Mouse (Mus musculus) kidney, postnatal 25 days (tissue): ENCODE measurements around the gene Tac4.

Source experiments
- DNase-seq, 2 experiments: peaks; one replicate each; pipeline ENCODE4 v3.0.0; 2021; ENCODE audit warnings: mixed read lengths in 2 of 2

Gene Tac4

DNA sequence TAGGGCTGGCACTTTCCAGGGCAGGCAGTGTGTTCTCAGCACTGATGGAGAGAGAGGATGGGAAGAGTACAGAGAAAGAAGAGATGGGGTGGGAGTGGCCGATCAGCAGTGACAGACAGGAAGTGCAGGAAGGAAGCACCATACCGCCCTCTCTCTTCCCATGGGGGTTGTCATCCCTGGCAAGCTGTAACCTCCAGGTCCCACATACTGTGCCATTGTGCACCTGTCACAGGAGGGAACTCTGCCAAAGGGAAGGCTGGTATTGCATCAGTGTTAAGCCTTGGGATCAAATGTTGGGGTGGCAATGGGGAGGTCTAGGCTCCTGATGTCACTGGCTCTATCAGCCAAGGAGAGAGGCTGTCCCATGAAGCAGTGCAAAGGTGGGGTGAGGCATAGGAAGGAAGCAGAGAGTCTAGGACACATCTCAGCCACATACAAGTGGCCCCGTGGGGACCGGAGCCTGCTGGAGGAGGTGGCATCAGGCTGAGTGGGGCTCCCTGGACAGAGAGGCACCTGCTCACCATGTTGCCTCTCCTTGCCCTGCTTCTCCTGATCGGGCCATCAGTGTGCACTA is at the start of gene Tac4:
Tac4 (plus strand) TSS at position 352 of the 574 bp plus-strand sequence.
- no peak for DNase-seq

DNA sequence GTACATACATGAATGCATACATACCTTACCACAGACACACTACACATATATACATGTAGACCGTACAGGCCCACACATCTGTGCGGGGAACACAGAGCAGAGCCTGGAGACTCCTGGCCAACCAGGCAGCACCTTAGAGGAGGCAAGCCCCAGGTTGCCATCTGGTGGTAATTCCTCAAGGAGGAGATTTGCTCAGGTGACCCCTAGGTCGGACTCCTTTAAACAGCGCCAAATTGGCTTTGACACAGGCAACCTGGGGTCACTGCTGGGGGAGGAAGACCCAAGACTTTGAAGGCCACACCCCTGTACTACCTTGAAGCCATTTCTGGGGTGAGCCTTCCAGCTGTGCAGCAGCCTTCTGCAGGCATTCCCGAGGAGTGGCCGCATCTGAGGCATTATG is 47.7 kb upstream of the Tac4 start:
- no peak for DNase-seq

- DNase-seq, result no peak
Observed at GRCm38 (mm10) chr11:95214305-95214704, 47.0 kb upstream of the Tac4 start.

DNA sequence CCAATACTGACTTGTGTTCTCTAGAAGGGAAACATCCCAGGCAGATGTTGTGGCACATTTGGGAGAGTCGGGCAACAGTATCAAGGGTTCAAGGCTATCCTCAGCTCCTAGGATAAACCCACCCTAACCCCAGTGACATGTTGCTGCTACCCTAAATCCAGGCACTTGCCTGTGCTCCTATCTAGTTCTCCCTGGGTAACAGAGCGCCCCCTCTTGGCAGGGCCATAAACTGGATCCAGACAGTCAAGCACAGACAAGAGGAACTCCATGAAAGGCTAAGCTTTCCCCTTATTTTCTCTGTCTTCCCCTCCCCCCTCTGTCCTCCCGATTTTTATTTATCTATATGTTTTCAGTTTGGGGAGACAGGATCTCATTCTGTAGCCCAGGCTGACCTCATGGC is 45.1 kb upstream of the Tac4 start:
- no peak for DNase-seq

- no peak for DNase-seq
Observed at GRCm38 (mm10) chr11:95219111-95219510, 42.2 kb upstream of the Tac4 start.

DNA sequence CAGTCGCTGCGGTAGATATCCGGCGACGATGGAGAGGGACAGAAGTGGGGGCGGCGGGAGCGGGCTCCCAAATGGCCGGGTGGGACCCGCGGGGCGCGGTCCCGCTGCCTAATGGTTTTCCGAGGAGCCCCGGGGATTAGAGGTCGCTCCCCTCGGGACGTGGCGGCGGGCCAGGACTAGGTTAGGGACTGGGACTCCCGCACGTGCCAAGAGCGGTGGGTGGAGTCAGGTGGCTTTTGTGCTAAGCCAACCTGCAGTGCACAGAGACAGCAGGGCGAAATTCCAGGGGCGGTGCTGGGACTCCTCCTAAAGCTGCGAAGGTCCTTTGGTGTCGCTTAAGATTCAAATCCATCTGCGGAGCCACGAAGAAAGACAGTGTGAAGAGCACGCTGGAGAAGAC is 37.9 kb upstream of the Tac4 start:
- DNase-seq, result peak; percentile 70 to 78

GRCm38 (mm10) chr11:95224124-95224893 is 37.0 kb upstream of the Tac4 start:
- no peak for DNase-seq

DNA sequence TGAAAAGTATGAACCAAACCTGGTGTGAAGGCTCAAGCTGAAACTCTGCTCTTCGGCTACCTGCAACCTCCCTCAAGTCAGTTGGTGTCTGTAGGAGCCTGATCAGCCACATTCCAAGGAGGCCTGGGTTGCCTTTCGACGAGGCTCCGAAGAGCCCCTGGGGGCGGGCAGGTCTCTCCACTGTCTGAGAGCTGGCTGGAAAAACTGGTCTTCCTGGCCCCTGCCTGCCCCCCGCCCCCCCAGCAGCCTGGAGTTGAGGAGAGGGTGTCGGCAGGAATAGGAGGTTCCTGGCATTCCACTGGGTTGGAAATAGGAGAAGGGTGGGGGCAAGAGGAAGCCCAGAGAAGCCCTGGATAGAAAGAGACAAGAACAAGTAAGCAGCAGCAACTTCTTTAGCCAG is 35.9 kb upstream of the Tac4 start:
- DNase-seq, result no peak

GRCm38 (mm10) chr11:95227467-95227866 is 33.9 kb upstream of the Tac4 start:
- DNase-seq, result no peak

DNA sequence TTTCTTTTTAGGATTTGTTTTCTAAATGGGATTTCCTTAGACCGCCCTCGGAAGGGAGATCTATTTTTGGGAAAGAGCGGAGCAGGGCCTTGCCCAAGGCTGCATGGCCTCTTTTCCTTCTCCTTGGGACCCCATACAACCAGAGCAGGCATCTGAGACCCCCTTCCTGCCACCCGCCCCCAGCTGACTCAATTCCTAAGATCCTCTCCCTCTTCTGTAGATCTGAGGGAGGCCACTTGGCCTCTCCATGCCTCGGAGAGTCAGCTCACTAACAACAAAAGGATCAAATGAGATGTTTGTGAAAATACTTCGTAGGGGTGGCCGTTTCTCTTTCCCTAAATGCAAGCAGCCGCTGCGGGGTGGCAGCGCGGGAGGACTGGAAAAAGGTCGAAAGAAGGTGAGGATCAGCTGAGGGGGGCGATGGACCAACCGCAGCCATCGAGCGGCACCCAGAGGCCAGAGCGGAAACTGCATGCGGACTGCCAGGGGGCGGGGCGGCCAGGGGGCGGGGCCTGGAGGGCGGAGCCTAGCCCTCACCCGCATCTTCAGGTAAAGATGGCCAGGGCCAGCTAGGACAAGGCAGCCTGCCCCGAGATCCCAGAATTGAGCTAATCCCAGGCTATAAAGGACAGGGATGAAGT is 29.5 kb upstream of the Tac4 start:
- peak; percentile 74 to 75 for DNase-seq

GRCm38 (mm10) chr11:95232329-95232696 is 29.0 kb upstream of the Tac4 start:
- no peak for DNase-seq

DNA sequence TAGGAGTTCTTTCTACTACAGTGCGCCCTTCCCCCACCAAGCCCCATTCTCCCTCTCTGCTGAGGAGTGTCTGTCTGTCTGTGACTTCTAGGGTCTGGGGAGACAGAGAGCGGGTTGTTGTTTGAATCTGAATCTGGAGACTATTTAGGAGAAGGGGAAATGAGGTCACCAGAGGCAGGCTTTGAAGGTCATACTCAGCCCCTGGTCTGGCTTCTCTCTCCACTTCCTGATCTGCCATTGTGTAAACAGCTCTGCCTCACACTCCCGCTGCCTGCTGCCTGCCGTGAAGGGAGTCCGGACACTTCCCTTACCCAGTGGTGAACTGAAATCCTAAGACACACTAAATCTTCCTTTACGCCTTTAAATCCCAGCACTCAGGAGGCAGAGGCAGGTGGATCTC is 22.9 kb upstream of the Tac4 start:
- DNase-seq, result no peak

DNA sequence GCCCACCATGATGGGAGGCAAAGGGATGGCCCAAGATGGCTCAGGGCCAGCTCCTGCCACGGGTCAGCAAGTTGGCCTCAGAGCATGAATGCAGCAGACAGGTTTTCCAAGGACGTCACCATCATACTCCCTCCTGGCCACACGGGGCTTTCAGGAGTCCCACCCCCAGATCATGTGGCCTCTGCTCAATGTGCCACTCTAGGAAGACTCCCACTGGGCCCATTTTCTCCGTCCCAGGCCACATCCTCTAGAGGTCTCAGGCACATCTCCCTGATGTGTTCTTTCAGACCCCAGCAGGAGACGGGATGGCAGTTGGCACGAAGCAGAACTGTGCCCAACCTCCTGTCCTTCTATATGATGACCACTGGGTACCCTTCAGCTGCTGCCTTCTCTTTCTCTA is 18.7 kb upstream of the Tac4 start:
- DNase-seq, result no peak

- DNase-seq, result no peak
Observed at GRCm38 (mm10) chr11:95245456-95245855, 15.9 kb upstream of the Tac4 start.

DNA sequence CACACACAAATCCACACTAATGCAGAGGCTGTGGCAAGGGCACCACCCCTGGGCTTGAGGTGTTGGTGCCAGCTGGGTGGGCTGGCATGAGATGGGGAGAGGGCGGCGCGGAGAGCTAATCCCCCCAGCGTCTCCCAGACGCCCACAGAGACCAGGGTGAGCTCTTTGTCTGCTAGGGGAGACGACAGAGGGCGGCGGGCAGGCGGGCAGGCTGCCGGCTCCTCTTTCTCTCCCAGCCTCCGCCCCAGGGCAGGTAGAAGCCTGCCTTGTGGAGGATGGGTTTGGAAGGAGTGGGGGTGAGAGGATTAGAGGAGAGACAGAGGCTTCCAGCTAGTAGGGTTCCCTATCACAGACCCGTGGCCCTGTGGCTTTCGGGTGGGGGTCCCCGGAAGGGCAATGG is 14.3 kb upstream of the Tac4 start:
- DNase-seq, result no peak

DNA sequence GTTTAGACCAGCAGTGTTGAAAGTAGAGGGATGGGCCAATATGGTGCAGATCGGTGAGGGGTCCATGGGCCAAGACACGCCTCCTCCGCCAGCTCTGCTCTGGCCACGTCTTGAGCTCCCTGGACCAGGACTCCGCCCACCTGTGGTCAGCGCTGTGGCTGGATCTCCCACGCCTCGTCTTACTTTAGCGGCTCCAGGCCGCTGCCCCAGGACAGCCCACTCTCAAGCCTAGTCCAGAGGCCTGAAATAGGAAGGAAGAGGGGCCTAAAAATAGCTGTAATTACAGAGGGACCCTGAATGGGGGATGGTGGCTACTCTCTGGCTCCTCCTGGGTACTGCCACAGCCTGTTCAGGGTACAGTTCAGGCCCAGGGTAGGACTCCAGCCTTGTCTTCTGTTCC is 11.2 kb upstream of the Tac4 start:
- DNase-seq, result no peak

GRCm38 (mm10) chr11:95251295-95251694 is 10.0 kb upstream of the Tac4 start:
- DNase-seq, result peak; percentile 81 to 84

- peak; percentile 71 to 93 for DNase-seq
Observed at GRCm38 (mm10) chr11:95252104-95252503, 9.2 kb upstream of the Tac4 start.

DNA sequence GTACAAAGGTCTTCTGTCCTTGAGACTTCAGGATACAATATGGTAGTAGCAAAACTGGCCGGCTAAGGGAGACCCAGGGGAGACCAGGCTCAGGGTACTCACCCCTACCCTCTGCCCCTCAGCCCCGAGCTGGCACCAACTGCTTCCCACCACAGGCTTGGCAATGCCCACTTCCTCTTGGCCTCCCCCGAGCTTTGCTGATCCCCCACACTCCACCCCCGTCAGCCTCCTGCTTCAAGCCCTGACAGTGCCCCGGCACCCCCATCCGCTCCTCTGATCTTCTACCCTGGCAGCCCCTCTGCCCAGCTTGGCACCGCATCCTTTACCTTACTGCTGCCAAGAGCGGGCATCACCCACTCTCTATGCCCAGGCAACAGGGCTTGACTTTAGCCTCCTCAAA is 7.2 kb upstream of the Tac4 start:
- no peak for DNase-seq

DNA sequence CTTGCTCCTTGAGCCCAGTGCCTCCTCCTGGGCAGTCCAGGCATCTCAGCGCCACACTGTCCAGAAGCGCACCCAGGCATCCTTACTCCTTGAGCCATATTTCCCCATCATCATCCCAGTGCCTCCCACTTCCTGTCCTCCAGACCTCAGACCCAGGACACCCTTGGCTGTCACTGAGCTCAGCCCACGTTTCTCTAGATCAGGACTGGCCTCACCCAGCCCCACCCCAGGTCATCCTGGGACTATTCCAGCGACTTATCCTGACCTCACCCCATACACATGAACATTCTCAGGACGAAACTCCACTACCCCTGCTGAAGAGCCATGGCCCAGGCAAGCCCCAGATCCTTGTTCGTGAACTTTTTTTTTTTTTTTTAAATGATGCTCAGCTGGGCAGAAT is 5.6 kb upstream of the Tac4 start:
- no peak for DNase-seq

- DNase-seq, result no peak
Observed at GRCm38 (mm10) chr11:95257930-95258329, 3.4 kb upstream of the Tac4 start.

- DNase-seq, result peak; percentile 85 to 88
Observed at GRCm38 (mm10) chr11:95258490-95258889, 2.8 kb upstream of the Tac4 start.

DNA sequence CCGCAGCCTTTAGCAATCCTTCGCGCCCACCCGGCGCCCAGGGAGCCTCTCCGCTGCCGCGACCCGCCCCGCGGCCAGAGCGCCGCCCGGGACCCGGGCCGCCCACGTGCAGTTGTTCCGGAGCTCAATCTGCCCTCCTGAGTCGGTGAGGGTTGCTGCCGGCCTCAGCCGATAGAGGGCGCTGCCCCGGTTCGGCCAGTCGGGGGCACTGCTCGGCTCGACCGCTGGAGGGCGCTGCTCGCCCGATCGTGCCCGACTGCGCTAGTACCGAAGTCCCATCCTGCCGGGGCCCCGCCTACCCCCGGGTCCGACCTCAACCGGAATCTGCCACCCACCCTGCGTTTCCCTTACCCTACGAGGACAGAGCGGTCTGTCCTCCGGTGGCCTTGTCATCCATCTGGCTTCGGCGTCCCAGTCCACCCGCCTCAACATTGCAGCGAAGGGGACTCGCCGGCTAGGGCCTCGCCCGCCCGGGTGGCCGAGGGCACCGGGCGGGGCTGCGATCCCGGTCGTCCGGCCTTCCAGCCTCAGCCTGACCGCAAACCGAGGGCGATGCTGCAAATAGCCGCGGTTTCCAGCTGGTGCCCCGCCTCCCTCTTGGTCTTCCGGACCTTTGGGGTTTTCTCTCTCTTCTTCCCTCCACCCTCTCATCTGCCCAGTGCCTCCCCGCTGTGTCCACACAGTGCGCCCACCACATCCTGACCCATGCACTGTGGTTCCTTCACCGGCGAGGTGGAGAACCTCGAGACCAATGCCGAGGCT is 2.1 kb upstream of the Tac4 start:
- peak; percentile 90 to 94 for DNase-seq
